Mouse (Mus musculus) liver, adult 2 months (tissue): ENCODE results near the gene Tet1.

ENCODE experiments used
- CTCF ChIP-seq: fragments of 200-500 bp; IDR thresholded peaks from 2 replicates; pipeline ENCODE4 v1.5.1; 2011; ENCODE audit warnings: low read depth, low read length, control low read depth
- POLR2A ChIP-seq: fragments of 200-500 bp; IDR thresholded peaks from 2 replicates; pipeline ENCODE4 v1.6.1; 2011; ENCODE audit warnings: low read length, control low read depth; ENCODE audit not compliant: insufficient read depth; ENCODE audit errors: extremely low read depth

- TF ChIP-seq CTCF: no peak
- TF ChIP-seq POLR2A: no peak
Measured at GRCm38 (mm10) chr10:62847069-62847626, 61.6 kb downstream of the Tet1 start.
